Mouse (Mus musculus) kidney, embryonic 16.5 days (tissue): ENCODE measurements at regions not wholly inside any gene's neighbourhood (a gene's known extent, or its start where the extent isn't known, plus 50 kb on each side); places are given as distances from the start of the nearest gene placed in this dataset.
A peak's percentile ranks its signal among the peaks of the same experiment; 100 is the strongest.
"Not testable (repeated sequence)": the region's sequence is repeated elsewhere in the genome, so short reads cannot be mapped to it uniquely, and the experiment has no call there.

Experiments used
- ATAC-seq: fragments of 200-750 bp; cut with Nextera tagmentation; 2 replicates; pipeline ENCODE4 v1.8.0; 2017; ENCODE audit warnings: moderate TSS enrichment; ENCODE audit not compliant: low FRiP score, low TSS enrichment
- H3K27ac ChIP-seq: fragments of 300-500 bp; sonication (generic); 2 replicates; pipeline ENCODE4 v1.5.1; 2014; ENCODE audit warnings: low read length
- H3K27me3 ChIP-seq: fragments of 300-500 bp; sonication (generic); 2 replicates; pipeline ENCODE4 v1.6.1; 2014; ENCODE audit warnings: low read length, control low read depth, mixed read lengths; ENCODE audit not compliant: insufficient read depth
- H3K36me3 ChIP-seq: fragments of 300-500 bp; sonication (generic); 2 replicates; pipeline ENCODE4 v1.6.1; 2014; ENCODE audit warnings: low read length, control low read depth, mixed read lengths; ENCODE audit not compliant: insufficient read depth
- H3K4me1 ChIP-seq: fragments of 300-500 bp; sonication (generic); 2 replicates; pipeline ENCODE4 v1.6.1; 2014; ENCODE audit warnings: low read length, control low read depth, mixed read lengths; ENCODE audit not compliant: insufficient read depth
- H3K4me2 ChIP-seq: fragments of 300-500 bp; sonication (generic); replicated peaks from 2 replicates; pipeline ENCODE4 v1.6.1; 2014; ENCODE audit warnings: low read depth, low read length
- H3K4me3 ChIP-seq: fragments of 300-500 bp; sonication (generic); 2 replicates; pipeline ENCODE4 v1.5.1; 2014; ENCODE audit warnings: mild to moderate bottlenecking, low read length
- H3K9ac ChIP-seq: fragments of 300-500 bp; sonication (generic); replicated peaks from 2 replicates; pipeline ENCODE4 v1.6.1; 2014; ENCODE audit warnings: low read length
- H3K9me3 ChIP-seq: fragments of 300-500 bp; sonication (generic); 2 replicates; pipeline ENCODE4 v1.6.1; 2016; ENCODE audit warnings: low read length, control low read depth
- WGBS: fragments of 180-500 bp; shearing (Covaris S2); extraction: QIAGEN DNeasy Blood & Tissue Kit; methylation state at CpG from one replicate; pipeline ENCODE4 v1.1.7; 2014; 5-methylcytosine and 5-hydroxymethylcytosine counted together

GRCm38 (mm10) chr2:179163116-179163515 is 279.1 kb upstream of the Cdh4 start:
- no peaks in the 10 kb centered on the region for H3K36me3 ChIP-seq
- no peaks in the 10 kb centered on the region for H3K9me3 ChIP-seq
- no peak overlapping the region for H3K27ac ChIP-seq
- H3K27me3 ChIP-seq = no peaks in the 10 kb centered on the region
- no peak overlapping the region for H3K4me3 ChIP-seq
- no peaks in the 10 kb centered on the region for H3K4me1 ChIP-seq
- no peak for ATAC-seq
- 90% methylated on average over 5 of the region's 5 CpGs for WGBS
- no peak overlapping the region for H3K9ac ChIP-seq
- no peak overlapping the region for H3K4me2 ChIP-seq

GRCm38 (mm10) chr2:179170157-179170556 is 272.1 kb upstream of the Cdh4 start:
- Histone ChIP-seq H3K9ac (no peak overlapping the region), H3K27me3 (no peaks in the 10 kb centered on the region), H3K27ac (no peak overlapping the region), H3K36me3 (no peaks in the 10 kb centered on the region), H3K4me3 (no peak overlapping the region), H3K9me3 (no peaks in the 10 kb centered on the region), H3K4me1 (no peaks in the 10 kb centered on the region), H3K4me2 (no peak overlapping the region)
- 83% methylated on average over 6 of the region's 6 CpGs for WGBS
- ATAC-seq = no peak

GRCm38 (mm10) chr2:179170608-179171007 is 271.6 kb upstream of the Cdh4 start:
- H3K9me3 ChIP-seq = no peaks in the 10 kb centered on the region
- WGBS = 44% methylated on average over 3 of the region's 3 CpGs
- H3K27ac ChIP-seq = no peak overlapping the region
- no peak overlapping the region for H3K9ac ChIP-seq
- no peaks in the 10 kb centered on the region for H3K36me3 ChIP-seq
- H3K4me1 ChIP-seq = no peaks in the 10 kb centered on the region
- no peaks in the 10 kb centered on the region for H3K27me3 ChIP-seq
- H3K4me3 ChIP-seq = no peak overlapping the region
- no peak overlapping the region for H3K4me2 ChIP-seq
- ATAC-seq = no peak

- WGBS = 4% methylated on average over 24 of the region's 35 CpGs
- peak; percentile 70 for ATAC-seq
- H3K27ac ChIP-seq, H3K36me3 ChIP-seq, H3K27me3 ChIP-seq, H3K4me1 ChIP-seq, H3K9ac ChIP-seq, H3K9me3 ChIP-seq: not testable (repeated sequence)
- peak overlapping the region; percentile 32 for H3K4me3 ChIP-seq
- H3K4me2 ChIP-seq = peak overlapping the region; percentile 45
Measured at GRCm38 (mm10) chr2:179176835-179177530, 265.2 kb upstream of the Cdh4 start.

- Histone ChIP-seq H3K9ac (no peak overlapping the region), H3K9me3 (0 out of 2 replicates have a peak, but pooled peaks cover 4% of the 10 kb centered on the region), H3K4me2 (no peak overlapping the region), H3K36me3 (no peaks in the 10 kb centered on the region), H3K4me3 (no peak overlapping the region), H3K27ac (no peak overlapping the region), H3K27me3 (peaks cover 3% of the 10 kb centered on the region; the same call in 1 of the 2 replicates), H3K4me1 (no peaks in the 10 kb centered on the region)
- 43% methylated on average over 3 of the region's 3 CpGs for WGBS
- no peak for ATAC-seq
Measured at GRCm38 (mm10) chr2:179181366-179181765, 260.9 kb upstream of the Cdh4 start.

- no peaks in the 10 kb centered on the region for H3K4me1 ChIP-seq
- no peaks in the 10 kb centered on the region for H3K36me3 ChIP-seq
- no peak overlapping the region for H3K4me2 ChIP-seq
Measured at GRCm38 (mm10) chr2:179182123-179182522, 260.1 kb upstream of the Cdh4 start.

GRCm38 (mm10) chr2:179192906-179193496 is 249.2 kb upstream of the Cdh4 start:
- Histone ChIP-seq H3K4me1 (no peaks in the 10 kb centered on the region), H3K27ac (no peak overlapping the region), H3K4me3 (no peak overlapping the region), H3K36me3 (no peaks in the 10 kb centered on the region), H3K9me3 (no peaks in the 10 kb centered on the region), H3K9ac (no peak overlapping the region), H3K4me2 (no peak overlapping the region), H3K27me3 (no peaks in the 10 kb centered on the region)
- WGBS = 81% methylated on average over 6 of the region's 6 CpGs
- peak; percentile 31; the same call in 1 of the 2 replicates for ATAC-seq

More at GRCm38 (mm10) chr2:179182123-179182522, 260.1 kb upstream of the Cdh4 start:
- H3K27me3 ChIP-seq = no peaks in the 10 kb centered on the region
- 94% methylated on average over 4 of the region's 4 CpGs for WGBS
- ATAC-seq = no peak
- H3K9me3 ChIP-seq = 0 out of 2 replicates have a peak, but pooled peaks cover 4% of the 10 kb centered on the region
- H3K9ac ChIP-seq = no peak overlapping the region
- H3K4me3 ChIP-seq = no peak overlapping the region
- H3K27ac ChIP-seq = no peak overlapping the region

- H3K9me3 ChIP-seq = no peaks in the 10 kb centered on the region
- no peaks in the 10 kb centered on the region for H3K4me1 ChIP-seq
- no peak overlapping the region for H3K27ac ChIP-seq
- ATAC-seq = peak; percentile 92
- no peak overlapping the region for H3K4me2 ChIP-seq
- H3K9ac ChIP-seq = no peak overlapping the region
- 24% methylated on average over 9 of the region's 9 CpGs for WGBS
- H3K36me3 ChIP-seq = no peaks in the 10 kb centered on the region
- H3K4me3 ChIP-seq = no peak overlapping the region
- no peaks in the 10 kb centered on the region for H3K27me3 ChIP-seq
Measured at GRCm38 (mm10) chr2:179193507-179194160, 248.6 kb upstream of the Cdh4 start.

- no peak overlapping the region for H3K4me2 ChIP-seq
- no peak overlapping the region for H3K27ac ChIP-seq
- WGBS = 97% methylated on average over 1 of the region's 1 CpGs
- no peak overlapping the region for H3K9ac ChIP-seq
- H3K4me3 ChIP-seq = no peak overlapping the region
- no peak for ATAC-seq
- no peaks in the 10 kb centered on the region for H3K27me3 ChIP-seq
- no peaks in the 10 kb centered on the region for H3K9me3 ChIP-seq
- no peaks in the 10 kb centered on the region for H3K4me1 ChIP-seq
- no peaks in the 10 kb centered on the region for H3K36me3 ChIP-seq
Measured at GRCm38 (mm10) chr2:179197471-179197870, 244.8 kb upstream of the Cdh4 start.

- ATAC-seq = peak; percentile 85
- 7% methylated on average over 6 of the region's 6 CpGs for WGBS
Measured at GRCm38 (mm10) chr2:179200495-179200894, 241.7 kb upstream of the Cdh4 start.

More at GRCm38 (mm10) chr2:179200495-179200894, 241.7 kb upstream of the Cdh4 start:
- Histone ChIP-seq H3K9ac (no peak overlapping the region), H3K27me3 (no peaks in the 10 kb centered on the region), H3K4me2 (no peak overlapping the region), H3K4me1 (no peaks in the 10 kb centered on the region), H3K36me3 (no peaks in the 10 kb centered on the region), H3K9me3 (no peaks in the 10 kb centered on the region), H3K4me3 (no peak overlapping the region), H3K27ac (no peak overlapping the region)
